Mouse (Mus musculus) testis, postnatal 10 days (tissue): ENCODE data around the gene 3110082I17Rik.

Source experiments
- DNase-seq: peaks from one replicate; pipeline ENCODE4 v3.0.0; 2021; ENCODE audit warnings: low spot score

3110082I17Rik gene

DNA sequence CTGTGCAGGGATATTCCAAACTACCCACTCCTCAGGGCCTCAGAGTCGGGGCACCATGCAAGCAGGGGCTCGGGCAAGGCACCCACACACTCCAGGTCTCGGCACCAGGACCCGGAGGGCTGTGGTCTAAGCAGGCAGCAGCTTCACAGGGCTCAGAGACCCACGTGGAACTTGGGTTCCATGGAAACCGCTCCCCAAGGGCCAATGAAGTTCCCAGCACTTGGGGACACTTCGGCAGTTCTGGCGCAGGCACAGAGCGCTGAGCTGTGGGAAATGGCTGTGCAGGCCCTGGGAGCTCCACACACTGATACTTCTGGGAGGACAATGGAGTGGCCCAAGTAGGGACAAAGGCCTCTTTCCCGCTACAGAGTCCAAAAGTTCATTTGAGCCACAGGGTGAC, 7.3 kb downstream of the 3110082I17Rik start:
- no peak for DNase-seq

DNA sequence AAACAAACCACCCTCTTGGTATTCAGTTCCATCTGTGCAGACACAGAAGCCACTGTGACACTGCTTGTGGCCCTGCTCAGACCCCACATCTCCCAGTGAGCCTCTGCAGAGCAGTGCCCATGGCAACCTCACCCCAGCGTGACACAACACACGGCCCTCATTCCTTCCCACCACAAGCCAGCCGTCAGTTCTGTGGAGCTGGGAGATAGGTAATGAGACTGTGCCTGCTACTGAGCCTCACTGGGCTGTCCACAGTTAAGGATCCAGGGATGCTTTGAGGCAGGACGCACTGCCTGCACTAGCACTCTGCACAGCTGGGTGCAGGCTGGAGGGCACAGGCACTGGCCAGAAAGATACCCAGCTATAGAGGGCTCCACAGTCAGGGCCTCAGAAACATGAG, 10.4 kb downstream of the 3110082I17Rik start:
- DNase-seq, result no peak

DNA sequence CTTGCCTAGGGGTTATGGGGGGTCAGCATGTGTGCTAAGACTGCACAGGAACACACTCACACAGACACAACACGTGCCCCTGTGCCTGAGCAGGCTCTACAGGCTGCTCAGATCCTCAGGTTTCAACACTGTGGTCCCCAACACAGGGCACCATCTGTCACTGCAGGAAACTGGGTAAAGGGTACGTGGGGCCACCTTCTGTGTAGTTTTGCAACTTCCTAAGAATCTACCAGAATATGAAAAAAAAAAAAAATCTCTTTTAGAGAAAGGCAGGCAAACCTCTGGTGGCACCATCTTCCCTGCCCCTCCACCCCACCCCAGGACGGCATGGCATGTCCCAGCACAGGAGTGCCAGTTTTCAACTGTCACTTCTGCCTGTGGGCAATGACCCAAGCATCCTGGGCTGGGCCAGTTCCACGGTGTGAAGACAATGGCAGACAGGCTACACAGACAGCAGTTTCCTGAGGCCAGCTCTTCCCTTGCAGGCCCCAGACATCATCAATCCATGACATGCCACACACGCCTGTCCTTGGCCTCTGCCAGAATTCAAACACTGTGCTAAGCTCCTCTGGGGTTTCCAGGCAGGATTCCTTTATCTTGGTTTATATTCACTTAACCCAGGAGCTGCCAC, 11.1 kb downstream of the 3110082I17Rik start:
- no peak for DNase-seq

- no peak for DNase-seq
Measured at GRCm38 (mm10) chr5:139448025-139448424, 12.3 kb downstream of the 3110082I17Rik start.

- DNase-seq, result peak; percentile 67
Measured at GRCm38 (mm10) chr5:139445258-139445657, 15.1 kb downstream of the 3110082I17Rik start.

- no peak for DNase-seq
Measured at GRCm38 (mm10) chr5:139442962-139443361, 17.4 kb downstream of the 3110082I17Rik start.

DNA sequence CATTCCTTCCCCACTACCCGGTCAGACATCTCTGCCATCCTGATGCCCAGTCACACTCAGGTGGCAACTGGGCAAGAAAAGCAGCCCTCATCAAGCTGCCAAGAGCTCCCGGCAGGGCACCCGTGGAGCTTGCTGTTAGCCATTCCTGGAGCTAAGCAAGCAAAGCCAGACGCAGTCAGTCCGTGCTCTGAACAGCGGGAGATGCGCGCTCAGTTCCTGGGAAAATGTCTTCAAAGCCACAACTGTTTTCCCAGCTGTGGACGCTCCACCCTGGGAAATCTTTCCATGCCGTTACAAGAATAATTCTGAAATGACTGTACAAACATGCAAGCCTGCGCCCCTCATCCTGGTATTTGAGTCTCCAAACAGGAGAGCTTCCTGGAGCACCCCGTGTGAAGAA, 17.9 kb downstream of the 3110082I17Rik start:
- DNase-seq, result no peak

GRCm38 (mm10) chr5:139441726-139442018, 18.7 kb downstream of the 3110082I17Rik start:
- no peak for DNase-seq

DNA sequence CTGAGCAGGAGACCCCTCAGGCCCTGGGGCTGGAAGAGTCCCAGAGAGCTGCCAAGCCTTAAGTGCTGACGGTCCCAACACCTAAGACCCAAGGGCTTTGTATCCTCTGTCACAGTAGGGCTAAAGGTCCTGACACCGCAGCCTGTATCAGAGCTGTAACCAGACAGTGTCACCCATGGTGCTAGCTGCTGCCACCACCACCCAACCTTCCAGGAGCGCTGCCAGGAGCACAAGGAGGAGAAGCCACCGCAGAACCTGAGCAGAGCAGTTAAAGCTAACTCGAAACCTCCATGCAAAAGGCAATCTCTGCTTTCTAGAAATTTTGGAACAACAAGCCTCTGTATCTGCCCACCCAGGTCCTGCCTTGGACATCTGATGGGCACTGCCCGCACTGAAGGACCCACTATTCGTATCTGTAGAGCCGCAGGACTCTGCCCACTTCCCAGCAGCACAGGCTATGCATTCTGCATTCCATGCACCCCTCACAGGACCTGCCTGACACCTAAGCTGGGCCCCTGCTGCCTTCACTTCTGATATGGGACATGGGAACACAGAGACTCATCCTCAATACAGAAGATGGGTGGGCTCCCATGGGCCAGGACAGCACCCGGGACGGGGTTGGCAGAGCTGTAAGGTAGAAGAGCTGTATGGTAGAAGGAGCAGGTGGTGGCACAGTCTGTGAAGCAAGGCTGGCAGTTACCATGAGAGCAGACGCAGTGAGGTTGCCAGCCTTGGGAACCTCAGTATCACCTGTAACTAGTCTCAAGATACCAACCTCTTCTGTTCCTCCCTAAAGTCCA, 19.2 kb downstream of the 3110082I17Rik start:
- DNase-seq, result no peak

- no peak for DNase-seq
Measured at GRCm38 (mm10) chr5:139440451-139440850, 19.9 kb downstream of the 3110082I17Rik start.

DNA sequence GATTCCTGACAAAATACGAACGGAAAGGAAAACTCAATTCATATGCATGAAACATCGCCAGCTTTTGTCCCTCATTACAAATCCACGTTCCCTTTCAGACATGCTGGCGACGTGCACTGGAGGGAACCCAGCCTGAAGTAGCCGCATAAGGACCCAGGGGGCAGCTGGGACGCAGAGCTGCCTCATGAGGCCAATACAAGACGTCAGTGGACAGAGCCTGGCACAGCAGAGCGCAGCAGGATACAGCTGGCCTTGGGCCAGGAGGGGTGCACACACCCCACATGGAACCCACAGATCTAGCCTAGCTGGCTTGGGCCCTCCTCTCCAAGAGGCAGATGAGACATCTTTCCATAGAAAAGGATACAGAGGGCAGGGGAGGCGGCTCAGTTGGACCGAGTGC, 21.9 kb downstream of the 3110082I17Rik start:
- DNase-seq, result no peak

DNA sequence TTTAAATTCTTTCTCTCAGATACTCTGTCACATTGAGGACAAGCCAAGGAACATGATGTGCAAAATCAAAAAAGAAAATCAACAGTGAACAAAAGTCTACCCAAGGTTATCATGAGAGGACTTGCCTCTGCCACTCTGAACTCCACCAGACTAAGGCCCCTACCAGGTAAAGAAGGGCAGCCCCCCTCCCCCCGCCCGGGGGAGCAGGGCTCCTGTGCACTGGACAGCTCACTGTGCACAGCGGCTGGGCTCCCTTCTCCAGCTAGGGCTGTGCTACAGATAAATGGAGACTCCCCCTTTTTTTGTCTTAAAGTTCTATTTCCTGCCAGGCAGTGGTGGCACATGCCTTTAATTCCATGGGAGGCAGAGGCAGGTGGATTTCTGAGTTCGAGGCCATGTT, 22.6 kb downstream of the 3110082I17Rik start:
- DNase-seq, result peak; percentile 64

DNA sequence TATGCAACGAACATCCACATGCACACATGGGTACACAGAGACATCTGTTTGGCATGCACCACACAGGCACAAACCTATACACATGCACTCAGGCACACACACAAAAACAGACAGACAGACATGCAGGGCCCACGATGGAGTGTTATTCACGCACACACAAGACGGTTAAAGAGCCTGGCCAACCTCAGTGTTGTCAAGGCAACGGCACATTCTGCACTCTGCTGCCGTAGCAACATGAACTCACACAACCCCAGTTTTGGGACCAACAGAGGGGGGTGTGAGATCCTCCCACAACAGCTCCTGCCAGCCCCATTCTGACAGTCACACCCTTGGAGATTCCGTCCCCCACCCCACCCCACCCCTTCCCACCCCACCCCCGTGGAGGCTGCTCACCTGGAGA, 25.4 kb downstream of the 3110082I17Rik start:
- no peak for DNase-seq

- DNase-seq, result no peak
Measured at GRCm38 (mm10) chr5:139433842-139434568, 26.3 kb downstream of the 3110082I17Rik start.

GRCm38 (mm10) chr5:139432747-139433508, 27.4 kb downstream of the 3110082I17Rik start:
- no peak for DNase-seq

DNA sequence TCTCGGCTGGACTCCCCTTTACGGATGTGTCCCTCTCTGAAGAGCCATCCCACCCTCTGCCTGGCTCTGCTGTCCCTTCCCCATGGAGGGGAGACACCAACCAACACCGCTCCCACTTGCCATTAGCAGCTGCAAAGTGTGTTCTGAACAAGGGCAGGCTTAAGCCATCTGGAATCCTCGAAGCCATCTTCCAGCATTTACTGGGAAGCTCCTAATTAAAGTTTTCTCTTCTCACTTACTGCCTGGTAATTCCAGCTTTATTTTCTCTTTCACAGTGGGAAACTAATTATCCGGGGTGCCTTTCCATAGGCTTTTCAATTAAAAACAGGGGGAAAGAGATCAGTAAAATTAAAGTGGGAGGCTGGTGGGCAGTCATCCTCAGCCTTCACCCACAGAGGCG, 28.0 kb downstream of the 3110082I17Rik start:
- DNase-seq, result no peak

DNA sequence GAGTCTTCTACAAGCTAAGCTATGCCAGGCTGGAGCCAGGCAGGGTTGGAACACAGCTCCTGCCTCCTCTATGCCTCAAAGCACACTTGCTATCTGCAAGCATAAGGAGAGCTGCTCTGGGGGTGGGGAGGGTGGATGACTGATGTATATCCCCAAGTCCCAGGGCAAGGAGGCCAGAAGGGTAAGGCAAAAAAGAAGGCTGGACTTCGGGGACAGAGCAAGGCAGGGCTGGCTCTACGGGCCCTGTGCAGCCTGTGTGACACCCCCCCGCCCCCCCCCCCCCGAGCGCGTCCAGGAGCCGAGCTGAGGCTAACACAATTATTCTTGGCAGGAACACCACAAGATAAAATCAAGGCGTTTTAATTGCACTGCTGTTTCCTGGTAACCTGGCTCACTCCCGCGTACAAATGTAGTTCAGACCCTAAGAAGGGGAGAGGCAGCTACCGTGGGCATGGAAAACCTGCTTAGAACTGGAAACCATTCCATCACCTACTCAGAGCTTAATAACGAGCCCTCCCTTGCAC, 30.4 kb downstream of the 3110082I17Rik start:
- DNase-seq, result no peak

- no peak for DNase-seq
Measured at GRCm38 (mm10) chr5:139427989-139428388, 32.3 kb downstream of the 3110082I17Rik start.

GRCm38 (mm10) chr5:139427001-139427400, 33.3 kb downstream of the 3110082I17Rik start:
- DNase-seq, result no peak

DNA sequence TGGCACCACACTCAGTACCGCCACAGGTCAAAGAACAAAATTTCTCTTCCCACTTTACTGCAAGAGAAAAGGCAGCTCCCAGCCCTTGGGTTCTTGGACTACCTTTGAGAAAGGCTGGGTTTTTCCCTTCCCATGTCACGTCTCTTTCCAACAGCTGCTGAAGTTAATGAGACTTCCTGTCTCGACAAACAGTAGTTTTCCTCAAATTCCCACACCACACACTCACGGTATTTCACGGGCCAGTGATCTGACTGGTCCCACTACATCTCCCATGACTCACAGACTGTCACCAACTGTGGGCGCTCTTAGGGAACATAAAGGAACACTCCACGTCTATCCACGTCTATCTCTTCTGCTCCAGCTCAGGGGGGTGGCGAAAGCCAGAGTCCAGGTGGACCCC, 35.1 kb downstream of the 3110082I17Rik start:
- DNase-seq, result no peak

DNA sequence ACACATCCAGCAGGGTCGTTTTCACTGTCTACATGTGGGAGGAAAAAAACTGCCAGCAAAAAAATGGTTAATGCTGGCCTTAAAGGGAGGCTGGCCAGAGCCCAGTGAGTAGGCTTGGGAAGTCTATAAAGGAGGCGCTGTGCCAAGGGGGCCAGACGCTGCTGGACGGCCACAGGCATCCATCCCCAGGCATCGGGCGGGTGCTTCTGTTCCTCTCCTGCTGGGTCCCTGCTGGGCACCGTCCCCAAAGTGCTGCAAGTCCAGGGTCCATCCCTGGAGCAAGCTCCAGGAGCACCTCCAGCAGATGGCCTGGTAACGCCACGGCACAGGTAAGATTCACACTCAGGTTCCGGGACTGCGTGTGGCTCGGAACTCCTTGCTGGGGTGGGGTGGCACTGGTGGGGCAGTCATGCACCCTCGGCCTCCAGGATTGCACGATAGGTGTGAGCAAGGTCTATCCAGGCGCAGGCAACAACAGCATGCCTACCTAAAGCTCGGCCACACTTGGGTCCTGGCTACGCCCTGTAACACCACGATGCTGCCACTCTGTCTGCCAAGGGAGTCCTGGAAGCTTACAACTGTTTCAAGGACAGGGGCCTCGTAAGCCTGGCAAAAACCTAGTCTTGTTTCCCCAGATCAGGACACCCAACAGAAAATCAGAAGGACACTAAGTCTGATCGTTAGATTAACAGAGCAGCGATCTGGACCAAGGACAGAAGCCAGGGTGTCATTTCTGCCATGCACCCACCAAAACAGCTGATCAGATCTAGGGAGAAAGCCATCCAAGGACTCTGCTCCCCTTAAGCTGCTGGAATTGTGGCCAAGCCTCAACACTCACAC, 37.1 kb downstream of the 3110082I17Rik start, which contains the start of gene Gper1:
Gper1 (plus strand) TSS at position 126 of the 840 bp plus-strand sequence.
- peak; percentile 74 for DNase-seq
